In the genomic region with DNA sequence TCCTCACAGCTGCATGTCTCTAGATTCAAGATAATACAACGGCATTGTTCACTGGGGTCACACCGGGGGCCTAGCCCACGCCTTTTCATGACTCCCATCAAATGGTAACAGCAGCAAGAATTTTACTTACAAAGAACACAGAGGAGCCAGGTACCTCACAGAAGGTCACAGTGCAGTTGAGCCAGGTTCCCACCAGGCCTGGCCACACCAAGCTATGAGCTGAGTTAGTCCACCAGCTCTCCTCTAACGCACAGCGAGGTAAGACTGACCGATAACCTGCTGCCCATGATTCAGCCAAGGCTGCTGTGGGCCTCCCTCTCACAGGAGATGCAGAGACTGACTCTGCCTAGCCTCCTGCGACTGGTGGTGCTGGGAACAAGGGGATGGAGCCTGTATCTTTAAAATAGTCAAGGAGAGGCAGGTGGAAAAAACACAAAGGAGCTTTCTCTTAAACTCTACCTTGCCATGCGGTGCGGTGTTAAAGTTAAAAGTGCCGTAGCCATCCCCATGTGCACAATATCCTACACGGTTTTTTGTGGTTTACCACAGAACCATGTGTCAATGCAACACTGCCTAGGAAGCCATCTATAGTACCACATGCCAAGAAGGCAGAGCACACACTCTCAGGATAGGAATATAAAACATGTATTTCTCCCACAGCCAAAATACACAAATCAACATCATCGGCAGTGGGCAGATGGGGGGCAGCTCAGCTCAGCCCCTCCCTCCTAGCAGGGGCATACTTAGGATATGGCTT, we compare ENCODE assay signal across 24 mouse cellular contexts. TPM values are rescaled to one million over a fixed set of nuclear protein-coding genes. Genes with fewer than 3 reads are reported as not detected.
DNase-seq lines count a peak whose midpoint lies in the region; ATAC-seq lines count a peak whose summit lies in the region.
"Had no signal": no experiment of that assay in that cellular context is flagged by ENCODE, and none has a peak within 500 bp of the region (broad histone marks: within the 10 kb centered on the region; RNA-seq: fewer than 3 reads in every experiment).

No protein-coding gene starts in this region.

- H3K4me1 ChIP-seq in midbrain, embryonic 11.5 days (ENCODE audit: control insufficient read depth, insufficient read depth, low read length): no peaks in the 10 kb centered on the region; the same call in 1 of the 2 replicates
- H3K4me1 ChIP-seq in midbrain, embryonic 13.5 days (replicated peaks): peaks cover 23% of the 10 kb centered on the region

- no peaks in the 10 kb centered on the region for H3K9me3 ChIP-seq in midbrain, embryonic 11.5 days (ENCODE audit: control insufficient read depth, low read length)
- no peaks in the 10 kb centered on the region for H3K9me3 ChIP-seq in midbrain, embryonic 13.5 days
- H3K9me3 ChIP-seq: embryonic facial prominence, embryonic 12.5 days; heart, embryonic 13.5 days; intestine, embryonic 15.5 days; limb, embryonic 10.5 days; midbrain, embryonic 10.5 days had no signal

- H3K4me3 ChIP-seq in midbrain, embryonic 11.5 days (ENCODE audit: low read depth, low read length): no peak overlapping the region
- no peak overlapping the region for H3K4me3 ChIP-seq in midbrain, embryonic 13.5 days (replicated peaks)
- H3K4me3 ChIP-seq: embryonic facial prominence, embryonic 12.5 days; heart, embryonic 13.5 days; intestine, embryonic 15.5 days; limb, embryonic 10.5 days; midbrain, embryonic 10.5 days had no signal

- DNase-seq in midbrain, embryonic 11.5 days (ENCODE audit: low spot score, missing footprints): peak; percentile 19
- DNase-seq in T-cell, adult 2 months (ENCODE audit: low spot score): peak; percentile 61
- peak; percentile 22 for DNase-seq in thymus, postnatal 4 days
- no peak for DNase-seq in spleen, postnatal 14 days (ENCODE audit: low spot score in 2 of 2)
- DNase-seq in adrenal gland, postnatal 14 days: no peak
- DNase-seq: adrenal gland, adult 2 months; B cell, adult 2 months; cerebellum, adult 18-20 months; cerebellum, postnatal 14 days; kidney, adult 8-10 months; kidney, postnatal 14 days; liver, postnatal 0 days; right cerebral cortex, postnatal 25 days had no signal

- H3K27ac ChIP-seq in midbrain, embryonic 11.5 days (ENCODE audit: low read depth, low read length): no peak overlapping the region
- no peak overlapping the region for H3K27ac ChIP-seq in midbrain, embryonic 13.5 days
- H3K27ac ChIP-seq: embryonic facial prominence, embryonic 12.5 days; heart, embryonic 13.5 days; hindbrain, embryonic 14.5 days; intestine, embryonic 15.5 days; limb, embryonic 10.5 days; macrophage; midbrain, embryonic 10.5 days had no signal

- H3K27me3 ChIP-seq in midbrain, embryonic 11.5 days (ENCODE audit: control insufficient read depth, insufficient read depth, low read length): no peaks in the 10 kb centered on the region
- H3K27me3 ChIP-seq in midbrain, embryonic 13.5 days: no peaks in the 10 kb centered on the region
- H3K27me3 ChIP-seq: embryonic facial prominence, embryonic 12.5 days; heart, embryonic 13.5 days; intestine, embryonic 15.5 days had no signal

- no peak overlapping the region for H3K4me2 ChIP-seq in midbrain, embryonic 11.5 days
- H3K4me2 ChIP-seq in midbrain, embryonic 13.5 days (replicated peaks): no peak overlapping the region
- H3K4me2 ChIP-seq: embryonic facial prominence, embryonic 12.5 days; heart, embryonic 13.5 days; hindbrain, embryonic 14.5 days; intestine, embryonic 15.5 days had no signal

- no peak for ATAC-seq in midbrain, embryonic 11.5 days (ENCODE audit: low FRiP score)
- ATAC-seq in midbrain, embryonic 13.5 days: no peak
- peak; percentile 51 for ATAC-seq in inflammation-experienced regulatory T-cells, adult 6 months
- no peak for ATAC-seq in monocyte, adult 5-6 weeks (replicated peaks; ENCODE audit: insufficient number of reproducible peaks, low FRiP score, low TSS enrichment, poor library complexity, severe bottlenecking)
- ATAC-seq: intestine, embryonic 15.5 days; liver, postnatal 0 days; lung, postnatal 0 days had no signal

- H3K36me3 ChIP-seq in midbrain, embryonic 11.5 days (ENCODE audit: control insufficient read depth, insufficient read depth, low read length): no peaks in the 10 kb centered on the region
- H3K36me3 ChIP-seq in midbrain, embryonic 13.5 days: no peaks in the 10 kb centered on the region
- H3K36me3 ChIP-seq: embryonic facial prominence, embryonic 12.5 days; intestine, embryonic 15.5 days; limb, embryonic 10.5 days; midbrain, embryonic 10.5 days had no signal

- WGBS in midbrain, embryonic 11.5 days: 91% methylated on average over 12 of the region's 12 CpGs
- WGBS in midbrain, embryonic 13.5 days: 93% methylated on average over 12 of the region's 12 CpGs

- H3K9ac ChIP-seq in midbrain, embryonic 11.5 days (ENCODE audit: low read length): no peak overlapping the region
- H3K9ac ChIP-seq in midbrain, embryonic 13.5 days (replicated peaks): no peak overlapping the region
- H3K9ac ChIP-seq: embryonic facial prominence, embryonic 12.5 days; heart, embryonic 13.5 days; hindbrain, embryonic 14.5 days; intestine, embryonic 15.5 days; liver, postnatal 0 days had no signal

RNA-seq across cellular contexts. Expression of gene Rftn1, which starts 42.5 kb away (rescaled TPM):
- polyA plus RNA-seq in midbrain, embryonic 11.5 days (2014; fragmentation: Nextera tagmentation; extraction: Ambion mirVana): 3.5 and 4.3 TPM in 2 replicates
- 10.9 and 12.2 TPM in 2 replicates for polyA plus RNA-seq in midbrain, embryonic 13.5 days (2015; fragmentation: Nextera tagmentation; extraction: Ambion mirVana)
- 10 to 100 TPM; 22.7 to 31.1 (median 30.9) TPM for polyA plus RNA-seq in inflammation-experienced regulatory T-cells, adult 6 months (2017; shearing (Covaris generic))
- total RNA-seq in monocyte, adult 5-6 weeks (2017): 61.3 to 69.2 TPM (median 68.2 TPM) in 3 replicates
- 17.6 and 24.0 TPM in 2 replicates for total RNA-seq in adrenal gland, postnatal 14 days (2021)

Comparison
In these comparisons a context has a peak if more than half of its experiments do, and no peak if none do; other contexts are left out.
1. DNase-seq: peak in midbrain, embryonic 11.5 days (single experiment), T-cell, adult 2 months (single experiment) and thymus, postnatal 4 days (single experiment); none in spleen, postnatal 14 days (0 of 2) and adrenal gland, postnatal 14 days (single experiment).